Comparison of ENCODE assay signal across 9 mouse cellular contexts in the genomic region with DNA sequence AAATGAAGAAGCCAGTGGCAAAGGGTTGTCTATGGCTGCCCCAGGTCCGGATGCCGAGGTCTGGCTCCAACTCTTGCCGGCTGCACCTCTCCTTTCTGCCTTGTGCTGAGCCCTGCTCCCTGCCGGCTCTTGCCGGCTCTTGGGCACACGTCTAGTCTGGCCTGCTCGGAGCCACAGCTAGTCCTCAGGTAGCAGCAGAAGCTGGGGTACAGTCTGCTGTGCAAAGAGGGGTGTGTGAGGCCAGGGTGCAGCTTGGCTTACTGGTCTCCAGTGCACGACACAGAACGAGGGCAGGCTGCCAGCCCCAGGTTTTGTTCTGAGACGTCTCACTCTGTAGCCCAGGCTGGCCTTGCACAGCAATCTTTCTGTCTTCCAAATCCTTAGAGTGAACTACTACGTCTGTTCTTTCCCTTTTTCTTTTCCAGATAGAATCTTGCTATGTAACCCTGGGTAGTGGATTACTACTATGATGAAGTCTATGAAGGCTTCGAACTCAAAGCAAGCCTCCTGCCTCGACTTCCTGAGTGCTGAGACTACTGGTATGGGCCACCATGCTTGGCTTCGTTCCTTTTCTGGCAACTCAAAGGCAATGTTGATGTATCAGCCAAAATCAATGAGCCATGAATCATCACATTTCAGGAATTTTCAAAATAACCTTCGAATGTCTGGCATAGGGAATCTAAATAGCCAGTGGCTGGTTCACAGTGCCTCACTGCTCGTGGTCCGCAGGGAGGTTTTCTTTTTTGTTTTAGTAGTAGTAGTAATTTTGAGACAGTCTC. TPM values are rescaled to one million over a fixed set of nuclear protein-coding genes. Genes with fewer than 3 reads are reported as not detected.
DNase-seq lines count a peak whose midpoint lies in the region; ATAC-seq and TF ChIP-seq lines count a peak whose summit lies in the region.
"Had no signal": no experiment of that assay in that cellular context is flagged by ENCODE, and none has a peak within 500 bp of the region (broad histone marks: within the 10 kb centered on the region; RNA-seq: fewer than 3 reads in every experiment).

No protein-coding gene starts in this region.

- peaks cover 31% of the 10 kb centered on the region for H3K4me1 ChIP-seq in heart, embryonic 15.5 days (replicated peaks)
- H3K4me1 ChIP-seq in E14TG2a.4 (replicated peaks; ENCODE audit: low read depth, low read length), result peaks cover 90% of the 10 kb centered on the region
- peaks cover 26% of the 10 kb centered on the region for H3K4me1 ChIP-seq in intestine, embryonic 15.5 days (replicated peaks)

- no peak overlapping the region for H3K4me3 ChIP-seq in heart, embryonic 15.5 days
- H3K4me3 ChIP-seq in E14TG2a.4 (replicated peaks; ENCODE audit: low read length), result peak overlapping the region; percentile 53
- no peak overlapping the region for H3K4me3 ChIP-seq in intestine, embryonic 15.5 days (replicated peaks)

- 77% methylated on average over 17 of the region's 17 CpGs for WGBS in heart, embryonic 15.5 days
- 78% methylated on average over 17 of the region's 17 CpGs for WGBS in intestine, embryonic 15.5 days

- H3K27ac ChIP-seq in heart, embryonic 15.5 days, result peak overlapping the region; percentile 18; the same call in 1 of the 2 replicates
- H3K27ac ChIP-seq in intestine, embryonic 15.5 days, result peak overlapping the region; percentile 93

- no peaks in the 10 kb centered on the region for H3K9me3 ChIP-seq in heart, embryonic 15.5 days (replicated peaks)
- no peaks in the 10 kb centered on the region for H3K9me3 ChIP-seq in E14TG2a.4 (ENCODE audit: low read length)
- H3K9me3 ChIP-seq in intestine, embryonic 15.5 days, result no peaks in the 10 kb centered on the region

- DNase-seq in heart, adult 11 months, result no peak
- DNase-seq in cerebellum, adult 9-11 months, result peak; percentile 81
- DNase-seq in urinary bladder, adult 2 months (ENCODE audit: low spot score), result no peak
- no peak for DNase-seq in right cerebral cortex, adult 18-20 months
- DNase-seq: thymus, postnatal 14 days had no signal

- H3K27me3 ChIP-seq in heart, embryonic 15.5 days, result no peaks in the 10 kb centered on the region
- H3K27me3 ChIP-seq in E14TG2a.4 (ENCODE audit: insufficient read depth, low read length), result no peaks in the 10 kb centered on the region
- no peaks in the 10 kb centered on the region for H3K27me3 ChIP-seq in intestine, embryonic 15.5 days (replicated peaks)

- no peak overlapping the region for H3K4me2 ChIP-seq in heart, embryonic 15.5 days
- H3K4me2 ChIP-seq in intestine, embryonic 15.5 days (replicated peaks), result peak overlapping the region; percentile 10; the same call in 1 of the 2 replicates

- no peak for ATAC-seq in heart, embryonic 15.5 days (replicated peaks; ENCODE audit: insufficient number of reproducible peaks, insufficient read depth, low FRiP score, low read depth)
- 0 out of 2 replicates have a peak, but pooled peaks have one; percentile 3 for ATAC-seq in intestine, embryonic 15.5 days
- no peak for ATAC-seq in megakaryocyte-erythroid progenitor cell, adult 5-6 weeks (replicated peaks; ENCODE audit: low FRiP score, low TSS enrichment, poor library complexity, severe bottlenecking)

- H3K36me3 ChIP-seq in heart, embryonic 15.5 days, result peaks cover 7% of the 10 kb centered on the region; the same call in 1 of the 2 replicates
- peaks cover 40% of the 10 kb centered on the region for H3K36me3 ChIP-seq in E14TG2a.4 (ENCODE audit: insufficient read depth, low read length)
- H3K36me3 ChIP-seq in intestine, embryonic 15.5 days, result 0 out of 2 replicates have a peak, but pooled peaks cover 3% of the 10 kb centered on the region

- no peak overlapping the region for H3K9ac ChIP-seq in heart, embryonic 15.5 days
- H3K9ac ChIP-seq in intestine, embryonic 15.5 days, result peak overlapping the region; percentile 18

- TF ChIP-seq CTCF in E14TG2a.4 (conservative IDR thresholded peaks at IDR 0.05; ENCODE audit: low read length), result no peak

RNA-seq across cellular contexts. Expression of a gene that starts 4.9 kb away (rescaled TPM):
- polyA plus RNA-seq in heart, embryonic 15.5 days (2015; fragmentation: Nextera tagmentation; extraction: Ambion mirVana), result 14.5 and 18.1 TPM in 2 replicates
- polyA plus RNA-seq in intestine, embryonic 15.5 days (2015; fragmentation: Nextera tagmentation; extraction: Ambion mirVana), result 58.3 and 59.2 TPM in 2 replicates
- polyA plus RNA-seq in urinary bladder, adult 2 months (2012; rRNA removed), result 46.2 and 52.7 TPM in 2 replicates
- 5.6 and 7.9 TPM in 2 replicates for total RNA-seq in megakaryocyte-erythroid progenitor cell, adult 5-6 weeks (2014; fragmentation: Nextera tagmentation)
- 13.5 and 19.7 TPM in 2 replicates for total RNA-seq in megakaryocyte-erythroid progenitor cell, adult 5-6 weeks (2017)

RNA-seq across cellular contexts. Expression of a gene that starts 6.8 kb away (rescaled TPM):
- 0.74 TPM in 1 of 2 replicates, not detected in the other for polyA plus RNA-seq in heart, embryonic 15.5 days (2015; fragmentation: Nextera tagmentation; extraction: Ambion mirVana)
- 0.43 and 1.5 TPM in 2 replicates for polyA plus RNA-seq in intestine, embryonic 15.5 days (2015; fragmentation: Nextera tagmentation; extraction: Ambion mirVana)
- 2.8 and 3.2 TPM in 2 replicates for polyA plus RNA-seq in urinary bladder, adult 2 months (2012; rRNA removed)
- 0.66 TPM in 1 of 2 replicates, not detected in the other for total RNA-seq in megakaryocyte-erythroid progenitor cell, adult 5-6 weeks (2014; fragmentation: Nextera tagmentation)
- 4.5 and 8.7 TPM in 2 replicates for total RNA-seq in megakaryocyte-erythroid progenitor cell, adult 5-6 weeks (2017)

RNA-seq across cellular contexts. Expression of a gene that starts 7.7 kb away (rescaled TPM):
- polyA plus RNA-seq in heart, embryonic 15.5 days (2015; fragmentation: Nextera tagmentation; extraction: Ambion mirVana), result 59.7 and 73.1 TPM in 2 replicates
- polyA plus RNA-seq in intestine, embryonic 15.5 days (2015; fragmentation: Nextera tagmentation; extraction: Ambion mirVana), result 48.4 and 52.6 TPM in 2 replicates
- polyA plus RNA-seq in urinary bladder, adult 2 months (2012; rRNA removed), result 16.4 and 18.2 TPM in 2 replicates
- 62.5 and 66.9 TPM in 2 replicates for total RNA-seq in megakaryocyte-erythroid progenitor cell, adult 5-6 weeks (2014; fragmentation: Nextera tagmentation)
- total RNA-seq in megakaryocyte-erythroid progenitor cell, adult 5-6 weeks (2017), result 24.5 TPM in 1 of 2 replicates, not detected in the other

RNA-seq across cellular contexts. Expression of a gene that starts 11.4 kb away (rescaled TPM):
- 15.7 and 16.6 TPM in 2 replicates for polyA plus RNA-seq in heart, embryonic 15.5 days (2015; fragmentation: Nextera tagmentation; extraction: Ambion mirVana)
- polyA plus RNA-seq in intestine, embryonic 15.5 days (2015; fragmentation: Nextera tagmentation; extraction: Ambion mirVana), result 41.5 and 51.1 TPM in 2 replicates
- 66.3 and 76.5 TPM in 2 replicates for polyA plus RNA-seq in urinary bladder, adult 2 months (2012; rRNA removed)
- 0.47 and 3.3 TPM in 2 replicates for total RNA-seq in megakaryocyte-erythroid progenitor cell, adult 5-6 weeks (2014; fragmentation: Nextera tagmentation)
- 22.6 TPM in 1 of 2 replicates, not detected in the other for total RNA-seq in megakaryocyte-erythroid progenitor cell, adult 5-6 weeks (2017)

RNA-seq across cellular contexts. Expression of a gene that starts 11.5 kb away (rescaled TPM):
- 1.9 and 4.1 TPM in 2 replicates for polyA plus RNA-seq in heart, embryonic 15.5 days (2015; fragmentation: Nextera tagmentation; extraction: Ambion mirVana)
- polyA plus RNA-seq in intestine, embryonic 15.5 days (2015; fragmentation: Nextera tagmentation; extraction: Ambion mirVana), result 4.3 and 5.0 TPM in 2 replicates
- 9.7 and 10.2 TPM in 2 replicates for polyA plus RNA-seq in urinary bladder, adult 2 months (2012; rRNA removed)
- total RNA-seq in megakaryocyte-erythroid progenitor cell, adult 5-6 weeks (2014; fragmentation: Nextera tagmentation), result 0.74 and 2.0 TPM in 2 replicates
- 0.80 and 2.3 TPM in 2 replicates for total RNA-seq in megakaryocyte-erythroid progenitor cell, adult 5-6 weeks (2017)
